In the genomic region with DNA sequence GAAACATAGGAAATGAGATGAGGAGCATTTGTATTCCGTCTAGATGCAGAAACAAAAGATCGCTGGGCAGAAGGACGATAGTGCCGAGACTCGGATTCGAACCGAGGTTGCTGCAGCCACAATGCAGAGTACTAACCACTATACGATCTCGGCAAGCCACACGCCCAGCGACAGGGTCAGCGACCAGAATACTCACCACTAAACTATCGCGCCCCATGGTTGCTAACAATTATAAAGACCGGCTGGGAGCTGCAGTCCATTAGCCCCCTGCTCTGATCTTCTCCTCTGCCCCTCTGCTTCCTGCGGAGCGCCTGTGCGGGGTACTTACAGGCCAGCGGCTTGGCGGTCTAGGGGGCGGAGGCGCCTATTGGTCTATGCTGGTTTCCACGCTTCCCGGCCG, we compare ENCODE assay signal across 11 mouse cellular contexts. TPM values are rescaled to one million over a fixed set of nuclear protein-coding genes. Genes with fewer than 3 reads are reported as not detected.
DNase-seq lines count a peak whose midpoint lies in the region; ATAC-seq and TF ChIP-seq lines count a peak whose summit lies in the region.
"Had no signal": no experiment of that assay in that cellular context is flagged by ENCODE, and none has a peak within 500 bp of the region (broad histone marks: within the 10 kb centered on the region; RNA-seq: fewer than 3 reads in every experiment).

No protein-coding gene starts in this region.

- DNase-seq in kidney, adult 2 months: no peak
- DNase-seq in R1 (ENCODE audit: low read depth, low spot score): peak; percentile 79
- peak; percentile 94 for DNase-seq in embryo, embryonic 9.5 days (ENCODE audit: extremely low spot score)
- DNase-seq in liver, embryonic 14.5 days (ENCODE audit: low read depth in 3 of 3, low spot score in 3 of 3): no peak
- DNase-seq in gastrocnemius, adult 8-10 months (ENCODE audit: low spot score in 2 of 2): no peak
- DNase-seq in right cerebral cortex, postnatal 10 days (ENCODE audit: low spot score in 2 of 2): no peak
- DNase-seq: cerebellum, adult 9-11 months; right cerebral cortex, postnatal 14 days had no signal

- H3K9me3 ChIP-seq in kidney, embryonic 15.5 days (replicated peaks): no peaks in the 10 kb centered on the region
- no peaks in the 10 kb centered on the region for H3K9me3 ChIP-seq in liver, embryonic 14.5 days (ENCODE audit: control insufficient read depth, low read length)

- no peak for TF ChIP-seq EP300 in liver, embryonic 14.5 days (IDR thresholded peaks at IDR 0.05; ENCODE audit: low read depth)

- 0 out of 2 replicates have a peak overlapping the region, but pooled peaks have one; percentile 11 for H3K9ac ChIP-seq in kidney, embryonic 15.5 days
- no peak overlapping the region for H3K9ac ChIP-seq in liver, embryonic 14.5 days (replicated peaks)

- WGBS in kidney, embryonic 15.5 days: 7% methylated on average over 25 of the region's 25 CpGs
- 53% methylated on average over 25 of the region's 25 CpGs for WGBS in kidney, adult 2 months
- 8% methylated on average over 25 of the region's 25 CpGs for WGBS in liver, embryonic 14.5 days (ENCODE audit: insufficient replicate concordance)

- H3K36me3 ChIP-seq in kidney, embryonic 15.5 days: no peaks in the 10 kb centered on the region
- no peaks in the 10 kb centered on the region for H3K36me3 ChIP-seq in kidney, adult 2 months (ENCODE audit: control insufficient read depth, insufficient read depth, low read length)
- no peaks in the 10 kb centered on the region for H3K36me3 ChIP-seq in liver, embryonic 14.5 days (replicated peaks; ENCODE audit: control insufficient read depth, insufficient read depth, low read depth)

- H3K27me3 ChIP-seq in kidney, embryonic 15.5 days: peaks cover 43% of the 10 kb centered on the region
- H3K27me3 ChIP-seq in kidney, adult 2 months (replicated peaks; ENCODE audit: control insufficient read depth, insufficient read depth, low read length): no peaks in the 10 kb centered on the region; the same call in 1 of the 2 replicates
- peaks cover 16% of the 10 kb centered on the region for H3K27me3 ChIP-seq in liver, embryonic 14.5 days (ENCODE audit: control insufficient read depth, insufficient read depth, low read length)

- H3K4me1 ChIP-seq in kidney, embryonic 15.5 days: 0 out of 2 replicates have a peak, but pooled peaks cover 5% of the 10 kb centered on the region
- no peaks in the 10 kb centered on the region for H3K4me1 ChIP-seq in kidney, adult 2 months (ENCODE audit: control insufficient read depth, insufficient read depth, low read length)
- H3K4me1 ChIP-seq in liver, embryonic 14.5 days (replicated peaks; ENCODE audit: control insufficient read depth in 2 of 2, insufficient read depth in 2 of 2, low read length in 1 of 2): no peaks in the 10 kb centered on the region

- H3K4me2 ChIP-seq in kidney, embryonic 15.5 days: peak overlapping the region; percentile 40
- H3K4me2 ChIP-seq in liver, embryonic 14.5 days (ENCODE audit: low read depth): peak overlapping the region; percentile 46

- TF ChIP-seq POLR2A in kidney, adult 2 months (IDR thresholded peaks at IDR 0.05; ENCODE audit: low read depth, low read length): no peak

- no peak for TF ChIP-seq CTCF in kidney, adult 2 months (conservative IDR thresholded peaks at IDR 0.05; ENCODE audit: insufficient read depth, insufficient read length, low read depth, low read length)
- TF ChIP-seq CTCF in liver, embryonic 14.5 days (IDR thresholded peaks at IDR 0.05; ENCODE audit: low read depth): no peak

- no peak for ATAC-seq in kidney, embryonic 15.5 days (replicated peaks; ENCODE audit: low FRiP score)
- no peak for ATAC-seq in liver, embryonic 14.5 days (ENCODE audit: insufficient read depth)

- no peak overlapping the region for H3K27ac ChIP-seq in kidney, embryonic 15.5 days
- no peak overlapping the region for H3K27ac ChIP-seq in kidney, adult 2 months (ENCODE audit: insufficient read depth, low read depth, low read length)
- H3K27ac ChIP-seq in liver, embryonic 14.5 days: no peak overlapping the region

- peak overlapping the region; percentile 19 for H3K4me3 ChIP-seq in kidney, embryonic 15.5 days (replicated peaks)
- H3K4me3 ChIP-seq in kidney, adult 2 months (ENCODE audit: insufficient read depth, low read depth, low read length): no peak overlapping the region
- 0 out of 4 replicates have a peak overlapping the region, but pooled peaks of 1 of the 2 experiments have one; percentile 8 for H3K4me3 ChIP-seq in liver, embryonic 14.5 days (ENCODE audit: insufficient read depth in 1 of 2, low read depth in 2 of 2, low read length in 2 of 2)

RNA-seq across cellular contexts. Expression of gene BC107364, which starts 11.8 kb away (rescaled TPM):
- polyA plus RNA-seq in kidney, embryonic 15.5 days (2015; fragmentation: Nextera tagmentation; extraction: Ambion mirVana): 0.15 TPM in 1 of 2 replicates, not detected in the other
- polyA plus RNA-seq in kidney, adult 2 months (2012; rRNA removed): 0.08 and 0.14 TPM in 2 replicates
- polyA plus RNA-seq in liver, embryonic 14.5 days (2012; rRNA removed): not detected in 2 replicates
- polyA plus RNA-seq in liver, embryonic 14.5 days (2014; fragmentation: Nextera tagmentation; extraction: Ambion mirVana): not detected in 2 replicates
- total RNA-seq in gastrocnemius, adult 8-10 months (2022): not detected
- total RNA-seq: layer of hippocampus, postnatal 10 days had no signal
- polyA plus RNA-seq: gonadal fat pad, adult 2 months had no signal

Comparison
In these comparisons a context has a peak if more than half of its experiments do, and no peak if none do; other contexts are left out.
1. DNase-seq: peak in R1 (single experiment) and embryo, embryonic 9.5 days (single experiment); none in kidney, adult 2 months (single experiment), liver, embryonic 14.5 days (0 of 3), gastrocnemius, adult 8-10 months (0 of 2) and right cerebral cortex, postnatal 10 days (0 of 2).